Mouse (Mus musculus) ES-E14 (cell line): ENCODE data around the gene Lsm4.

Experiments used
- CHD2 ChIP-seq: IDR thresholded peaks from 2 replicates; pipeline ENCODE4 v1.6.1; 2014; ENCODE audit warnings: mild to moderate bottlenecking, low read depth, low read length, inconsistent platforms
- ZC3H11A ChIP-seq: IDR thresholded peaks from 2 replicates; pipeline ENCODE4 v1.6.1; 2012; ENCODE audit warnings: low read depth, mild to moderate bottlenecking, inconsistent platforms, low read length, borderline replicate concordance

GRCm38 (mm10) chr8:70657739-70658138 lies 15.3 kb upstream of the Lsm4 start:
- TF ChIP-seq CHD2, result no peak
- TF ChIP-seq ZC3H11A, result no peak
